Mouse (Mus musculus): ENCODE data around the gene Ndufv1.

- TF ChIP-seq CTCF (IDR thresholded peaks at IDR 0.05; ENCODE audit: low read depth, low read length) (no peak), GATA1 (IDR thresholded peaks at IDR 0.05; ENCODE audit: borderline replicate concordance, low read length) (no peak), TAL1 (conservative IDR thresholded peaks at IDR 0.05; ENCODE audit: low read depth, low read length) (no peak)
Observed at GRCm38 (mm10) chr19:4057389-4057788, 44.8 kb upstream of the Ndufv1 start.
